Mouse (Mus musculus): Measurements from ENCODE around the gene Krt86. TPM values are rescaled to one million over a fixed set of nuclear protein-coding genes. Genes with fewer than 3 reads are reported as not detected.

Gene Krt86
- polyA plus RNA-seq, 1 experiment: not detected

- TF ChIP-seq CTCF (IDR thresholded peaks at IDR 0.05; ENCODE audit: borderline replicate concordance, insufficient read depth, low read depth, low read length) (no peak), POLR2A (IDR thresholded peaks at IDR 0.05; ENCODE audit: borderline replicate concordance, insufficient read depth, low read length) (no peak)
- WGBS: 83% methylated on average over 4 of the region's 4 CpGs
Measured at GRCm38 (mm10) chr15:101522556-101523232, 49.4 kb downstream of the Krt86 start.

More at GRCm38 (mm10) chr15:101522556-101523232, 49.4 kb downstream of the Krt86 start:
- no peaks in the 10 kb centered on the region for H3K4me1 ChIP-seq (ENCODE audit: control insufficient read depth, insufficient read depth, low read length)
- no peak overlapping the region for H3K4me3 ChIP-seq (replicated peaks; ENCODE audit: insufficient read depth, low read depth, low read length)
- H3K27ac ChIP-seq (ENCODE audit: insufficient read depth, low read length): no peak overlapping the region
- H3K27me3 ChIP-seq (ENCODE audit: control insufficient read depth, insufficient read depth, low read length): no peaks in the 10 kb centered on the region
- DNase-seq: no peak

Other genes with a start within 250 kb of the Krt86 start
- gene Grasp, start 249.3 kb upstream of the Krt86 start, polyA plus RNA-seq (2012; rRNA removed): 5.0 and 5.3 TPM in 2 replicates
- 13.1 and 16.4 TPM in 2 replicates for gene Nr4a1, start 219.2 kb upstream of the Krt86 start, polyA plus RNA-seq (2012; rRNA removed)
- 46.8 and 49.6 TPM in 2 replicates for gene Atg101, start 189.2 kb upstream of the Krt86 start, polyA plus RNA-seq (2012; rRNA removed)
- 0.15 and 0.27 TPM in 2 replicates for gene 6030408B16Rik, start 180.3 kb upstream of the Krt86 start, polyA plus RNA-seq (2012; rRNA removed)
- 0.05 and 0.30 TPM in 2 replicates for gene Krt80, start 103.3 kb upstream of the Krt86 start, polyA plus RNA-seq (2012; rRNA removed)
- 0.33 and 0.36 TPM in 2 replicates for gene Krt7, start 62.4 kb upstream of the Krt86 start, polyA plus RNA-seq (2012; rRNA removed)
- 0.13 and 0.15 TPM in 2 replicates for gene Krt87, start 34.7 kb upstream of the Krt86 start, polyA plus RNA-seq (2012; rRNA removed)
- gene Krt88, start 25.7 kb upstream of the Krt86 start, polyA plus RNA-seq (2012; rRNA removed): not detected in 2 replicates
- not detected in 2 replicates for gene Krt81, start 9.7 kb upstream of the Krt86 start, polyA plus RNA-seq (2012; rRNA removed)
- not detected in 2 replicates for gene Krt83, start 18.0 kb downstream of the Krt86 start, polyA plus RNA-seq (2012; rRNA removed)
- not detected in 2 replicates for gene Gm49425, start 43.8 kb downstream of the Krt86 start, polyA plus RNA-seq (2012; rRNA removed)
- gene Krt84, start 59.3 kb downstream of the Krt86 start, polyA plus RNA-seq (2012; rRNA removed): not detected in 2 replicates
- gene Krt82, start 77.2 kb downstream of the Krt86 start, polyA plus RNA-seq (2012; rRNA removed): not detected in 2 replicates
- 0.03 and 0.08 TPM in 2 replicates for gene Krt90, start 89.5 kb downstream of the Krt86 start, polyA plus RNA-seq (2012; rRNA removed)
- not detected in 2 replicates for gene Krt75, start 100.4 kb downstream of the Krt86 start, polyA plus RNA-seq (2012; rRNA removed)
- not detected in 2 replicates for gene Gm5414, start 154.7 kb downstream of the Krt86 start, polyA plus RNA-seq (2012; rRNA removed)
- not detected in 2 replicates for gene Gm5478, start 173.9 kb downstream of the Krt86 start, polyA plus RNA-seq (2012; rRNA removed)
- not detected in 2 replicates for gene Krt6b, start 206.8 kb downstream of the Krt86 start, polyA plus RNA-seq (2012; rRNA removed)
- not detected in 2 replicates for gene Krt6a, start 220.8 kb downstream of the Krt86 start, polyA plus RNA-seq (2012; rRNA removed)
- gene Krt5, start 239.4 kb downstream of the Krt86 start, polyA plus RNA-seq (2012; rRNA removed): 0.08 TPM in 1 of 2 replicates, not detected in the other